Mouse (Mus musculus) neural tube, embryonic 14.5 days (tissue): Measurements from ENCODE around the gene Stradb. TPM values are rescaled to one million over a fixed set of nuclear protein-coding genes. Genes with fewer than 3 reads are reported as not detected.
"Not testable (repeated sequence)": the region's sequence is repeated elsewhere in the genome, so short reads cannot be mapped to it uniquely, and the experiment has no call there.

ENCODE experiments used
- ATAC-seq: fragments of 200-750 bp; cut with Nextera tagmentation; 2 replicates; pipeline ENCODE4 v1.8.0; 2017; ENCODE audit warnings: low read depth, mild to moderate bottlenecking, moderate TSS enrichment, moderate library complexity
- H3K27ac ChIP-seq: fragments of 300-500 bp; sonication (generic); 2 replicates; pipeline ENCODE4 v1.5.1; 2014; ENCODE audit warnings: low read depth, mild to moderate bottlenecking, control low read depth, low read length, moderate library complexity, mixed read lengths
- H3K27me3 ChIP-seq: fragments of 300-500 bp; sonication (generic); 2 replicates; pipeline ENCODE4 v1.6.1; 2014; ENCODE audit warnings: low read length; ENCODE audit not compliant: control insufficient read depth, insufficient read depth
- H3K36me3 ChIP-seq: fragments of 300-500 bp; sonication (generic); 2 replicates; pipeline ENCODE4 v1.6.1; 2014; ENCODE audit warnings: low read length, mixed read lengths; ENCODE audit not compliant: control insufficient read depth, insufficient read depth
- H3K4me1 ChIP-seq: fragments of 300-500 bp; sonication (generic); 2 replicates; pipeline ENCODE4 v1.6.1; 2014; ENCODE audit warnings: low read length; ENCODE audit not compliant: control insufficient read depth, insufficient read depth
- H3K4me2 ChIP-seq: fragments of 300-500 bp; sonication (generic); 2 replicates; pipeline ENCODE4 v1.6.1; 2014; ENCODE audit warnings: mild to moderate bottlenecking, low read depth, low read length, control low read depth
- H3K4me3 ChIP-seq: fragments of 300-500 bp; sonication (generic); 2 replicates; pipeline ENCODE4 v1.5.1; 2014; ENCODE audit warnings: low read depth, low read length, control low read depth, mixed read lengths
- H3K9ac ChIP-seq: fragments of 300-500 bp; sonication (generic); replicated peaks from 2 replicates; pipeline ENCODE4 v1.6.1; 2014; ENCODE audit warnings: low read depth, mild to moderate bottlenecking, control low read depth, low read length, mixed read lengths
- H3K9me3 ChIP-seq: fragments of 300-500 bp; sonication (generic); 2 replicates; pipeline ENCODE4 v1.6.1; 2016; ENCODE audit warnings: low read length; ENCODE audit not compliant: control insufficient read depth
- WGBS: fragments of 180-500 bp; shearing (Covaris S2); extraction: QIAGEN DNeasy Blood & Tissue Kit; methylation state at CpG from one replicate; pipeline ENCODE4 v1.1.7; 2014; 5-methylcytosine and 5-hydroxymethylcytosine counted together
- polyA plus RNA-seq: library from polyadenylated mRNA; unstranded; fragments of >200 nt; fragmentation: Nextera tagmentation; extraction: Ambion mirVana; gene quantifications from 2 replicates; pipeline ENCODE4 v1.2.1, GENCODE M21; 2014

Stradb gene
- polyA plus RNA-seq, 1 experiment from 2014 or later, result 120 TPM

DNA sequence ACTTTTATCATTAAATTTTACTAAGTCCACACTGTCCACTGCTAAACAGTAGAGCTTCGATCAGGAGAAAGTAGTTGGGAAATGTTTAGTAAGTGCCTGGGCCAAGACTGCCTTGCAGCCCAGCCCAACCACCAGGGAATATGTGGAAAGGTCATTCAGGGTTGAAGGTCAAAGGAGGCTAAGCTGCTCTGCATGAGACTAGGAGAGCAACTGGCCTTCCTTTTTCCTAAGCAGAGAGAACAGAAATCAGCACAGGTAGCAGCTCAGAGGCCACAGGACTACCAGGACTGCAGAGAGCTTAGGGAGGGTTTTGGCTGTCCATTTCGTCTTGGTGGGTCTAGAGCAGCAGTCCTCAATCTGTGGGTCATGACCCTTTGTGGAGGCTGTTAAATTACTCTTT lies 15.4 kb upstream of the Stradb start:
- Histone ChIP-seq H3K4me1 (peaks cover 10% of the 10 kb centered on the region), H3K4me3 (no peak overlapping the region), H3K9ac (no peak overlapping the region), H3K27me3 (no peaks in the 10 kb centered on the region), H3K27ac (no peak overlapping the region), H3K9me3 (no peaks in the 10 kb centered on the region), H3K36me3 (no peaks in the 10 kb centered on the region), H3K4me2 (no peak overlapping the region)
- WGBS, result 72% methylated on average over 2 of the region's 2 CpGs
- ATAC-seq, result no peak

DNA sequence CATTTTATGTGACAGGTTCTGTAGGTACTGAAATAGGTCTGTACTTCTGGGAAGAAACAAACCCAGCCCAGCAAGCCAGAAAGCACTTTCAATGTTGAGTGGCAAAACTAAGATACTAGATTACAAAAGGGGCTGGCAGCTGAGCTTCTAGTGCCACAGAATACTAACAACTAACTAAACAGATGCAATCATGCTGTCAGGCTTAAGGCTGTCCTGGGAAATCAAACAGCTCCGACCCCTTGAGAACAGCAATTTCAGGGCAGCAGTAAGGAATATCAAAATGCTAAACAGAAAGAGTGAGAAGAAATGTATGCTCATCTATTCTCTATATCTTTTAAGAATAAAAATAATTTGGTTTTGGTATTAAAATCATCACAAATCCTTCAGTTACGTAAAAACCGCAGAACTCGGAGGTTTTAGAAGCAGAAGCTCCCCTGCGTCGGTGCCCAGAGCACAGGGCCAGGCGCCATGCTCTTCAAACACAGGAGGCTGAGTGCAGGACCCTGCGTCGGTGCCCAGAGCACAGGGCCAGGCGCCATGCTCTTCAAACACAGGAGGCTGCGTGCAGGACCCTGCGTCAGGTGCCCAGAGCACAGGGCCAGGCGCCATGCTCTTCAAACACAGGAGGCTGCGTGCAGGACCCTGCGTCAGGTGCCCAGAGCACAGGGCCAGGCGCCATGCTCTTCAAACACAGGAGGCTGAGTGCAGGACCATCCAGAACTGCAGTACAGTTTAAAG lies 14.4 kb upstream of the Stradb start:
- H3K4me3 ChIP-seq, H3K9ac ChIP-seq, H3K36me3 ChIP-seq, H3K4me2 ChIP-seq, H3K9me3 ChIP-seq, H3K27me3 ChIP-seq: not testable (repeated sequence)
- ATAC-seq, result peak; percentile 58; the same call in 1 of the 2 replicates
- H3K27ac ChIP-seq, result peak overlapping the region; percentile 16; the same call in 1 of the 2 replicates
- 78% methylated on average over 16 of the region's 16 CpGs for WGBS
- H3K4me1 ChIP-seq, result peaks cover 10% of the 10 kb centered on the region

DNA sequence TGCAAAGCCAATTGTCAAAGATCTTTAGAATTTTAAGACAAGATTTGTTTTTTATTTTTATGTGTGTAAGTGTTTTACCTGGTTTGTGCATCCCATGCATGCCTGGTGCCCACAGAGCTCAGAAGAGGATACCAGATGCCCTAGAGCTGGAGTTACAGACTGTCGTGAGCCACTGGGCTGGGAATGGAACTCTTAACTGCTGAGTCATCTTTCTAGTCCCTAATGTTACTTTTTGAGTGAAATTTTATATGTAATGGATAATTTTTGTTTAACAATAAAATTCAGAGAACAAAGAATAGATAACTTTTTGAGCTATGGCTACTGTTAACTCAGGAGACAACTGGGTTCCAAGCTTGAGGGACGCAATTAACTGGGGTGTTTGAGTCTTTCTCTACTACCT lies 13.6 kb upstream of the Stradb start:
- H3K4me2 ChIP-seq, result no peak overlapping the region
- H3K4me3 ChIP-seq, result no peak overlapping the region
- no peaks in the 10 kb centered on the region for H3K27me3 ChIP-seq
- H3K27ac ChIP-seq, result no peak overlapping the region
- no peak for ATAC-seq
- H3K9me3 ChIP-seq, result no peaks in the 10 kb centered on the region
- H3K4me1 ChIP-seq, result peaks cover 10% of the 10 kb centered on the region
- no peak overlapping the region for H3K9ac ChIP-seq
- WGBS, result 85% methylated on average over 2 of the region's 2 CpGs
- H3K36me3 ChIP-seq, result no peaks in the 10 kb centered on the region

DNA sequence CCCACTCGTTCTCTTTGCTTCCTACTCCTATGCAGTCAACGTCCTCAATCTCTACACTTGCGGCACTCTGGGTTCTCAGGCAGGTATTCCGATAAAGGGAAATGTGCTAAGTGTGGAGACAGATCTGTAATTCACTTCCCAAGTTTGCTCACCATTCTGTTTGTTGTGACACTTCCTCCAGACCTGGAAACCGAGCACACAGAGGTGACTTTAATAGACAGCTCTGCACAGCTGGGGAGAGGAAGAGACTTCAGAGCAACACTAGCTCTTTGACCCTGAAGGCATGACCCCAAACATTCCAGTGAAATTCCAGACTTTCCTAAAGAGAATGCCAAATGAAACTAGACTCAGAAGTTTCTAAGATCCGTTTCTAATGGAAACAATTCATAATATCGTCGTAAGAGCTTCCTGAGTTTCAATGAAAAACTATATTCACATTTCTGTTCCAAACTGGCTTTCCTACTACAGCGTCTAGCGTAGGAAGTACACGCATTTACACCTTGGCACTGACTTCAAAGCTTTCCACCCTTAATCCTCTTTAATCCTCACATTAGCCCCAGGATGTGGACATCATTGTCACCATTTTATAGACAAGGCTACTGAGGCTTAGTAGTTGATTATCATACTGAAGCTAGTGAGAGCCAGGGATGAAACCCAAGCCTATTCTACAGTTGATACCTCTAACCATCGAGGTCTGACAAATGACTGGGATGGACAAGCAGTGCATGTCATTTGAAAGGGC lies 12.0 kb upstream of the Stradb start:
- no peak overlapping the region for H3K4me3 ChIP-seq

DNA sequence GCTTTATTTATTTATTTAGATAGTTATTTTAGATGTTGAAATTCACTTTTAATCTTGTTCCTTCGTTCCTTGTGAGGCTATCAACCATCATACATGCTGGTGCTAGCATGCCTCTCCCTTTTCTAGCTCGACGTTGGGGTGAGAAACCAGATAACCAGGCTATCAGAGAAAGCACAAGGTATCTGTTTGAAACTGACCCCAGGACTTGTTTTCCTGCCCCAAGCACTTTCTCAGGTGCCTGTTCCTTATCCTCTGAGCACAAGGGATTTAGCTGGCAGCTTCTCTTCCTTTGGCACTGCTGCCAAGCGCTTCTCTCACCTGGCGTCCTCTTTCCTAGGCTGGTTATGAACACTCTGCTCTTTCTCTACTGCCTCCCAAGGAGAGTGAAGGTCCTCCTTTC lies 10.9 kb upstream of the Stradb start:
- H3K9me3 ChIP-seq, result no peaks in the 10 kb centered on the region
- H3K4me1 ChIP-seq, result peaks cover 10% of the 10 kb centered on the region
- no peak for ATAC-seq
- WGBS, result 96% methylated on average over 5 of the region's 5 CpGs
- H3K27me3 ChIP-seq, result no peaks in the 10 kb centered on the region
- H3K4me3 ChIP-seq, result no peak overlapping the region
- H3K36me3 ChIP-seq, result no peaks in the 10 kb centered on the region
- no peak overlapping the region for H3K27ac ChIP-seq
- no peak overlapping the region for H3K9ac ChIP-seq
- no peak overlapping the region for H3K4me2 ChIP-seq

More for the DNA sequence above, 12.0 kb upstream of the Stradb start:
- H3K4me2 ChIP-seq, result no peak overlapping the region
- no peak overlapping the region for H3K9ac ChIP-seq
- no peak for ATAC-seq
- H3K27me3 ChIP-seq, result no peaks in the 10 kb centered on the region
- H3K9me3 ChIP-seq, result no peaks in the 10 kb centered on the region
- peaks cover 10% of the 10 kb centered on the region for H3K4me1 ChIP-seq
- WGBS, result 76% methylated on average over 12 of the region's 12 CpGs
- no peaks in the 10 kb centered on the region for H3K36me3 ChIP-seq
- no peak overlapping the region for H3K27ac ChIP-seq

DNA sequence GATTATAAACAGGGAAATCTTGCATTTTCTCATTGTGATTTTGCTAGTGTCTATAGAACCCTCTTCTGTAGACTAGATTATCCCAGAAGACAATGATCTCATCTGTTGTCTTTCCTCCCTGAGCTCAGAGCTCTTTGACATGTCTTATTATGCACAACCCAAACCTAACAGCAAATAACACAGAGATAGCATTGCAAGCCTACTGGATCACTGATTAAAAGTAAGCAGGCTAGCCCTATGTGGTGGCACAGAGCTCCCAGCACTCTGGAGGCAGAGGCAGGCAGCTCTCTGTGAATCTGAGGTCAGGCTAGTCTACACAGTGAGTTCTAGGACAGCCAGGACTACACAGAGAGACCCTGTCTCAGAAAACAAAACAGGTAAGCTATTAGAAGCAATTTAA lies 10.5 kb upstream of the Stradb start:
- Histone ChIP-seq H3K36me3 (no peaks in the 10 kb centered on the region), H3K4me2 (no peak overlapping the region), H3K4me3 (no peak overlapping the region), H3K4me1 (peaks cover 10% of the 10 kb centered on the region), H3K9me3 (no peaks in the 10 kb centered on the region), H3K27ac (no peak overlapping the region), H3K27me3 (no peaks in the 10 kb centered on the region), H3K9ac (no peak overlapping the region)
- no peak for ATAC-seq

DNA sequence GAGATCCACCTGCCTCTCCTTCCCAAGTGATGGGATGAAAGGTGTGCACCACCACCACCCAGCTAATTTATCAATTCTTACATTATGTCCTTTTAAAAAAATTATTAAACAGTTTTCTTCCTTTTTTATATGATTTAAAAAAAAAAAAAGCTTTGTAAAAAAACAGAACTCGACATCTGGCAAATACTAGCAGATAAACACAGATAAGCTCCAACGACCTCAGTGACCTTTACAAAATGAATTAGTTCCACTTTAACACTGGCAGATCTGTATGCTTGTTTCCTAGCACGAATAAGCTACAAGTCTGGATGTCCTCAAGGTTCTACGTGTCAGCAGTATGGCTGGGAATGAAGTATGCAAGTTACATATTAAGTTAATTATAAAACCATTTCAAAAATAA lies 5.8 kb upstream of the Stradb start:
- Histone ChIP-seq H3K9ac (no peak overlapping the region), H3K4me3 (no peak overlapping the region), H3K27me3 (no peaks in the 10 kb centered on the region), H3K4me2 (no peak overlapping the region), H3K36me3 (no peaks in the 10 kb centered on the region), H3K4me1 (peaks cover 15% of the 10 kb centered on the region; the same call in 1 of the 2 replicates), H3K27ac (no peak overlapping the region), H3K9me3 (no peaks in the 10 kb centered on the region)
- ATAC-seq, result no peak
- 75% methylated on average over 4 of the region's 4 CpGs for WGBS

DNA sequence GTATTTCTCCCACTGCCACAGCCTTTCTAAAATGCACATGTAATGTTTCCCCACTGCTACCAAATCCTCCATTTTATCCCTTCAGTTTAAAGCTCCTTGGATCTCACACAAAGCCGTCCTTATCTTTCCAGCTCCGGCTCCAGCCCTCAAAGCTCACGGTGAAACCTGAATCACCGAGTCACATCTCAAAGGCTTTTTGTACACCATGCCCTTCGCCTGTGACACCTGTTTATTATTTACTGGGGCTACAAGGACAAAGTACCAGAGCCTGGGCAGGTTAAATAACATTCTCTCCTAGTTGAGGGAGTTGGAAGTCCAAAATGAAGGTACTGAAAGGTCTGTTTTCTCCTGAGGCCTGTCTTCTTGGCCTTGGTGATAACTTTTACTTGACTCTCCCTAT lies 3.3 kb upstream of the Stradb start:
- Histone ChIP-seq H3K4me3 (no peak overlapping the region), H3K36me3 (no peaks in the 10 kb centered on the region), H3K9me3 (no peaks in the 10 kb centered on the region), H3K9ac (no peak overlapping the region), H3K27ac (no peak overlapping the region), H3K27me3 (no peaks in the 10 kb centered on the region), H3K4me1 (peaks cover 16% of the 10 kb centered on the region; the same call in 1 of the 2 replicates), H3K4me2 (no peak overlapping the region)
- 85% methylated on average over 5 of the region's 5 CpGs for WGBS
- ATAC-seq, result no peak

DNA sequence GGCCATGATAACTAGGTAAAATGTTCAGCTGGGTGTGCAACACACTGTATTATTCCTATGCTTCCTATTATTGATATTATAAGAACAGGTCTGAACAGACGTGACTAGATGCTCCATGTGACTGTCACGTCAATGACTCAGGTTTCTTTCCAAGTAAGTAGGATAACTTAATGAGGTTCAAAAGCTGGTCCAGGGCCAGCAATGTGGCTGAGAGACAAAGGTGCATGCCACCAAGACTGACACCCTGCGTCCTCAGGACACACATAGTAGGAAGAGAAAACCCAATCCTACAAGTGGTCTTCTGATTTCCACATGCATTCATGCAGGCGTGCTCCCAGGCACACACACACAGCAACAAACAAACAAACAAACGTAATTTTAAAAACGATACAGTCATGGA lies 2.2 kb upstream of the Stradb start:
- Histone ChIP-seq H3K36me3 (no peaks in the 10 kb centered on the region), H3K4me3 (no peak overlapping the region), H3K4me2 (no peak overlapping the region; the same call in 1 of the 2 replicates), H3K27ac (no peak overlapping the region), H3K27me3 (no peaks in the 10 kb centered on the region), H3K4me1 (peaks cover 16% of the 10 kb centered on the region; the same call in 1 of the 2 replicates), H3K9me3 (no peaks in the 10 kb centered on the region), H3K9ac (no peak overlapping the region)
- ATAC-seq, result no peak
- 88% methylated on average over 6 of the region's 6 CpGs for WGBS
